Mouse (Mus musculus) kidney, embryonic 16.5 days (tissue): ENCODE measurements around the gene Pou2f3. TPM values are rescaled to one million over a fixed set of nuclear protein-coding genes. Genes with fewer than 3 reads are reported as not detected.

Experiments used
- ATAC-seq: fragments of 200-750 bp; cut with Nextera tagmentation; 2 replicates; pipeline ENCODE4 v1.8.0; 2017; ENCODE audit warnings: moderate TSS enrichment; ENCODE audit not compliant: low FRiP score, low TSS enrichment
- H3K27ac ChIP-seq: fragments of 300-500 bp; sonication (generic); 2 replicates; pipeline ENCODE4 v1.5.1; 2014; ENCODE audit warnings: low read length
- H3K27me3 ChIP-seq: fragments of 300-500 bp; sonication (generic); 2 replicates; pipeline ENCODE4 v1.6.1; 2014; ENCODE audit warnings: low read length, control low read depth, mixed read lengths; ENCODE audit not compliant: insufficient read depth
- H3K36me3 ChIP-seq: fragments of 300-500 bp; sonication (generic); 2 replicates; pipeline ENCODE4 v1.6.1; 2014; ENCODE audit warnings: low read length, control low read depth, mixed read lengths; ENCODE audit not compliant: insufficient read depth
- H3K4me1 ChIP-seq: fragments of 300-500 bp; sonication (generic); 2 replicates; pipeline ENCODE4 v1.6.1; 2014; ENCODE audit warnings: low read length, control low read depth, mixed read lengths; ENCODE audit not compliant: insufficient read depth
- H3K4me2 ChIP-seq: fragments of 300-500 bp; sonication (generic); replicated peaks from 2 replicates; pipeline ENCODE4 v1.6.1; 2014; ENCODE audit warnings: low read depth, low read length
- H3K4me3 ChIP-seq: fragments of 300-500 bp; sonication (generic); 2 replicates; pipeline ENCODE4 v1.5.1; 2014; ENCODE audit warnings: mild to moderate bottlenecking, low read length
- H3K9ac ChIP-seq: fragments of 300-500 bp; sonication (generic); replicated peaks from 2 replicates; pipeline ENCODE4 v1.6.1; 2014; ENCODE audit warnings: low read length
- H3K9me3 ChIP-seq: fragments of 300-500 bp; sonication (generic); 2 replicates; pipeline ENCODE4 v1.6.1; 2016; ENCODE audit warnings: low read length, control low read depth
- WGBS: fragments of 180-500 bp; shearing (Covaris S2); extraction: QIAGEN DNeasy Blood & Tissue Kit; methylation state at CpG from one replicate; pipeline ENCODE4 v1.1.7; 2014; 5-methylcytosine and 5-hydroxymethylcytosine counted together
- polyA plus RNA-seq: library from polyadenylated mRNA; unstranded; fragments of >200 nt; fragmentation: Nextera tagmentation; extraction: Ambion mirVana; gene quantifications from 2 replicates; pipeline ENCODE4 v1.2.1, GENCODE M21; 2015

Pou2f3 gene
- polyA plus RNA-seq, 1 experiment from 2014 or later: 0.15 TPM

- 0 out of 2 replicates have a peak, but pooled peaks cover 3% of the 10 kb centered on the region for H3K27me3 ChIP-seq
- no peaks in the 10 kb centered on the region for H3K4me1 ChIP-seq
- no peak overlapping the region for H3K4me2 ChIP-seq
- H3K27ac ChIP-seq: no peak overlapping the region
- H3K36me3 ChIP-seq: no peaks in the 10 kb centered on the region
- no peak overlapping the region for H3K4me3 ChIP-seq
- H3K9ac ChIP-seq: no peak overlapping the region
- no peak; the same call in 1 of the 2 replicates for ATAC-seq
- WGBS: 76% methylated on average over 3 of the region's 3 CpGs
- no peaks in the 10 kb centered on the region for H3K9me3 ChIP-seq
These were observed 21.2 kb downstream of the Pou2f3 start for GRCm38 (mm10) chr9:43189021-43189356.

- Histone ChIP-seq H3K27ac (no peak overlapping the region), H3K36me3 (no peaks in the 10 kb centered on the region), H3K27me3 (no peaks in the 10 kb centered on the region), H3K9ac (no peak overlapping the region), H3K4me2 (no peak overlapping the region), H3K9me3 (no peaks in the 10 kb centered on the region), H3K4me3 (no peak overlapping the region), H3K4me1 (no peaks in the 10 kb centered on the region)
- 61% methylated on average over 12 of the region's 12 CpGs for WGBS
- ATAC-seq: no peak
These were observed 21.7 kb downstream of the Pou2f3 start for GRCm38 (mm10) chr9:43188309-43189020.

- Histone ChIP-seq H3K4me2 (no peak overlapping the region), H3K27ac (no peak overlapping the region), H3K36me3 (no peaks in the 10 kb centered on the region), H3K9ac (no peak overlapping the region), H3K27me3 (no peaks in the 10 kb centered on the region), H3K4me1 (peaks cover 6% of the 10 kb centered on the region; the same call in 1 of the 2 replicates), H3K4me3 (no peak overlapping the region), H3K9me3 (no peaks in the 10 kb centered on the region)
- ATAC-seq: no peak
- WGBS: 43% methylated on average over 5 of the region's 5 CpGs
These were observed 30.6 kb downstream of the Pou2f3 start for GRCm38 (mm10) chr9:43179614-43180013.

GRCm38 (mm10) chr9:43178172-43178571 is 32.0 kb downstream of the Pou2f3 start:
- no peaks in the 10 kb centered on the region for H3K36me3 ChIP-seq
- H3K4me3 ChIP-seq: no peak overlapping the region
- H3K9me3 ChIP-seq: no peaks in the 10 kb centered on the region
- no peak overlapping the region for H3K9ac ChIP-seq
- H3K27me3 ChIP-seq: no peaks in the 10 kb centered on the region
- WGBS: 62% methylated on average over 7 of the region's 7 CpGs
- peaks cover 6% of the 10 kb centered on the region; the same call in 1 of the 2 replicates for H3K4me1 ChIP-seq
- no peak overlapping the region for H3K4me2 ChIP-seq
- ATAC-seq: no peak
- no peak overlapping the region for H3K27ac ChIP-seq

GRCm38 (mm10) chr9:43167081-43167480 is 43.1 kb downstream of the Pou2f3 start:
- Histone ChIP-seq H3K36me3 (no peaks in the 10 kb centered on the region), H3K4me1 (no peaks in the 10 kb centered on the region), H3K4me2 (no peak overlapping the region), H3K27me3 (no peaks in the 10 kb centered on the region), H3K9me3 (no peaks in the 10 kb centered on the region), H3K4me3 (no peak overlapping the region), H3K27ac (no peak overlapping the region), H3K9ac (no peak overlapping the region)
- 75% methylated on average over 8 of the region's 8 CpGs for WGBS
- no peak for ATAC-seq

- 66% methylated on average over 6 of the region's 6 CpGs for WGBS
- no peak for ATAC-seq
These were observed 43.8 kb downstream of the Pou2f3 start for GRCm38 (mm10) chr9:43166346-43166745.

GRCm38 (mm10) chr9:43155960-43156359 is 54.2 kb downstream of the Pou2f3 start:
- WGBS: 67% methylated on average over 6 of the region's 6 CpGs
- H3K9ac ChIP-seq: no peak overlapping the region
- ATAC-seq: no peak

More at GRCm38 (mm10) chr9:43166346-43166745, 43.8 kb downstream of the Pou2f3 start:
- Histone ChIP-seq H3K27me3 (no peaks in the 10 kb centered on the region), H3K36me3 (no peaks in the 10 kb centered on the region), H3K4me1 (no peaks in the 10 kb centered on the region), H3K9me3 (no peaks in the 10 kb centered on the region), H3K4me2 (no peak overlapping the region), H3K27ac (no peak overlapping the region), H3K9ac (no peak overlapping the region), H3K4me3 (no peak overlapping the region)

GRCm38 (mm10) chr9:43151779-43152178 is 58.4 kb downstream of the Pou2f3 start:
- Histone ChIP-seq H3K4me1 (no peaks in the 10 kb centered on the region), H3K9me3 (no peaks in the 10 kb centered on the region)
- ATAC-seq: no peak

More at GRCm38 (mm10) chr9:43155960-43156359, 54.2 kb downstream of the Pou2f3 start:
- H3K9me3 ChIP-seq: no peaks in the 10 kb centered on the region
- H3K4me3 ChIP-seq: no peak overlapping the region
- no peaks in the 10 kb centered on the region for H3K36me3 ChIP-seq
- H3K4me2 ChIP-seq: no peak overlapping the region
- no peaks in the 10 kb centered on the region for H3K27me3 ChIP-seq
- no peak overlapping the region for H3K27ac ChIP-seq
- 0 out of 2 replicates have a peak, but pooled peaks cover 5% of the 10 kb centered on the region for H3K4me1 ChIP-seq

GRCm38 (mm10) chr9:43150957-43151356 is 59.2 kb downstream of the Pou2f3 start:
- Histone ChIP-seq H3K36me3 (no peaks in the 10 kb centered on the region), H3K4me1 (no peaks in the 10 kb centered on the region), H3K4me2 (no peak overlapping the region), H3K9ac (no peak overlapping the region), H3K9me3 (no peaks in the 10 kb centered on the region), H3K27me3 (no peaks in the 10 kb centered on the region), H3K4me3 (no peak overlapping the region), H3K27ac (no peak overlapping the region)
- WGBS: 70% methylated on average over 9 of the region's 9 CpGs
- no peak for ATAC-seq

More at GRCm38 (mm10) chr9:43151779-43152178, 58.4 kb downstream of the Pou2f3 start:
- Histone ChIP-seq H3K4me3 (no peak overlapping the region), H3K4me2 (no peak overlapping the region), H3K36me3 (no peaks in the 10 kb centered on the region), H3K27ac (no peak overlapping the region), H3K27me3 (no peaks in the 10 kb centered on the region), H3K9ac (no peak overlapping the region)
- 68% methylated on average over 6 of the region's 6 CpGs for WGBS

GRCm38 (mm10) chr9:43150075-43150474 is 60.1 kb downstream of the Pou2f3 start:
- no peak overlapping the region for H3K4me2 ChIP-seq
- no peaks in the 10 kb centered on the region for H3K9me3 ChIP-seq
- H3K27ac ChIP-seq: no peak overlapping the region
- no peak for ATAC-seq
- H3K27me3 ChIP-seq: no peaks in the 10 kb centered on the region
- no peaks in the 10 kb centered on the region for H3K4me1 ChIP-seq
- H3K4me3 ChIP-seq: no peak overlapping the region
- no peak overlapping the region for H3K9ac ChIP-seq
- 39% methylated on average over 10 of the region's 10 CpGs for WGBS
- no peaks in the 10 kb centered on the region for H3K36me3 ChIP-seq
